Mouse (Mus musculus) thymus, adult 2 months (tissue): ENCODE measurements around the gene Mtmr11. TPM values are rescaled to one million over a fixed set of nuclear protein-coding genes. Genes with fewer than 3 reads are reported as not detected.

ENCODE experiments used
- DNase-seq: peaks from one replicate; pipeline ENCODE4 v3.0.0; 2021
- H3K27ac ChIP-seq: fragments of 200-500 bp; 2 replicates; pipeline ENCODE4 v1.5.1; 2012; ENCODE audit warnings: low read length, control low read depth; ENCODE audit not compliant: control insufficient read depth, insufficient read depth
- H3K27me3 ChIP-seq: fragments of 200-500 bp; 2 replicates; pipeline ENCODE4 v1.6.1; 2012; ENCODE audit warnings: mild to moderate bottlenecking, low read length, moderate library complexity, mixed read lengths; ENCODE audit not compliant: control insufficient read depth, insufficient read depth
- H3K36me3 ChIP-seq: fragments of 200-500 bp; 2 replicates; pipeline ENCODE4 v1.6.1; 2012; ENCODE audit warnings: mild to moderate bottlenecking, low read length, moderate library complexity; ENCODE audit not compliant: control insufficient read depth, insufficient read depth
- H3K4me1 ChIP-seq: fragments of 200-500 bp; replicated peaks from 2 replicates; pipeline ENCODE4 v1.6.1; 2012; ENCODE audit warnings: low read length; ENCODE audit not compliant: control insufficient read depth, insufficient read depth
- H3K4me3 ChIP-seq: fragments of 200-500 bp; 2 replicates; pipeline ENCODE4 v1.5.1; 2012; ENCODE audit warnings: mild to moderate bottlenecking, low read length, control low read depth, moderate library complexity; ENCODE audit not compliant: control insufficient read depth, insufficient read depth
- CTCF ChIP-seq: fragments of 200-500 bp; IDR thresholded peaks from 2 replicates; pipeline ENCODE4 v1.5.1; 2012; ENCODE audit warnings: mild to moderate bottlenecking, control low read depth, low read length, moderate library complexity, borderline replicate concordance; ENCODE audit not compliant: control insufficient read depth, poor library complexity, insufficient read depth; ENCODE audit errors: extremely low read depth
- POLR2A ChIP-seq: fragments of 200-500 bp; IDR thresholded peaks from 2 replicates; pipeline ENCODE4 v1.6.1; 2012; ENCODE audit warnings: mild to moderate bottlenecking, low read length, control low read depth, moderate library complexity; ENCODE audit not compliant: control insufficient read depth, poor library complexity, insufficient read depth; ENCODE audit errors: extremely low read depth
- WGBS: fragments of 180-500 bp; shearing (Covaris S2); methylation state at CpG from one replicate; pipeline ENCODE4 v1.1.7; 2018; 5-methylcytosine and 5-hydroxymethylcytosine counted together
- polyA plus RNA-seq: library from polyadenylated mRNA; depleted of rRNA; stranded (reverse); fragments of >200 nt; gene quantifications from 2 replicates; pipeline ENCODE4 v1.2.3, GENCODE M21; 2012

Mtmr11 gene
- polyA plus RNA-seq, 1 experiment: 5.8 TPM

DNA sequence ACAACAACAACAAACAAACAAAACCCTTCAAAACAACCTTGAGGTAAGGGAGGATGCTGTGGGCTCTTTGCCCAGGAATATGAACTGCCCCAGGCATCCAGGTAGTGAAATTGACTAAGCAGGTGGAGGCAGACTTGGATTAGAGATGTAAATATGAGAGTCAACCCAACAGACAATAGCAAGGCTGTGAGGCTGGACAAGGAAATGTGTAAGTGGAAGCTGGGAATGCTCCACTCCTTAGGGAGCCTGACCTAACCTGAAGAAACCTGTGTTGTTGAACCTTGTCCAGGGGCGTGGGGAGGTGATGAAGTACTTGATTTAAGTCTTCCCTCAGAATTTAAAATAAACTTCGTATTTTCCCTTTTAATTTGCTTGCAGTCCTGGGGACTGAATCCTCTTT, 17.1 kb downstream of the Mtmr11 start:
- WGBS: 97% methylated on average over 2 of the region's 2 CpGs
- TF ChIP-seq CTCF: no peak
- no peak for TF ChIP-seq POLR2A
- DNase-seq: no peak
- H3K27me3 ChIP-seq: no peaks in the 10 kb centered on the region
- H3K27ac ChIP-seq: no peak overlapping the region
- no peak overlapping the region for H3K4me3 ChIP-seq
- H3K4me1 ChIP-seq: peaks cover 17% of the 10 kb centered on the region
- H3K36me3 ChIP-seq: peaks cover 30% of the 10 kb centered on the region

DNA sequence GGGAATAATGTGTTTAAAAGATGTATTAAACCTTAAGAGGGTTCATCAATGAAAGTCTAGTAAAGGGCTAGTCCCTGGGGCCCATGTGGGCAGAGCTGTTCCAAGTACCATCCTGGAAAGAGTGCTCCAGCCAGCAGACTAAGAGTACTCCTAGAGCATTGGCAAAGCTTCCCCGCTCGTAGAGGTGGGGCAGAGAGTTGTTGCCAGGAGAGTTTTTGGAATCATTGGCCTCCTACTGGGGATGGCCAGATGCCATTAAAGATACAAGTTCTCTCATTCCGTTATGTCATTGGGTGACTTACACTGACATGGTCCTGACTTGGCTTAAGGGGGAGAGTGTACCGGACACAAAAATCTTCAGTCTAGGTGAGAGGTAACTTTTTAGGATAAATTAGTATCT, 17.7 kb downstream of the Mtmr11 start:
- Histone ChIP-seq H3K4me3 (no peak overlapping the region), H3K36me3 (peaks cover 25% of the 10 kb centered on the region), H3K27ac (no peak overlapping the region), H3K27me3 (no peaks in the 10 kb centered on the region), H3K4me1 (peaks cover 15% of the 10 kb centered on the region)
- 94% methylated on average over 4 of the region's 4 CpGs for WGBS
- DNase-seq: no peak
- no peak for TF ChIP-seq CTCF
- no peak for TF ChIP-seq POLR2A

DNA sequence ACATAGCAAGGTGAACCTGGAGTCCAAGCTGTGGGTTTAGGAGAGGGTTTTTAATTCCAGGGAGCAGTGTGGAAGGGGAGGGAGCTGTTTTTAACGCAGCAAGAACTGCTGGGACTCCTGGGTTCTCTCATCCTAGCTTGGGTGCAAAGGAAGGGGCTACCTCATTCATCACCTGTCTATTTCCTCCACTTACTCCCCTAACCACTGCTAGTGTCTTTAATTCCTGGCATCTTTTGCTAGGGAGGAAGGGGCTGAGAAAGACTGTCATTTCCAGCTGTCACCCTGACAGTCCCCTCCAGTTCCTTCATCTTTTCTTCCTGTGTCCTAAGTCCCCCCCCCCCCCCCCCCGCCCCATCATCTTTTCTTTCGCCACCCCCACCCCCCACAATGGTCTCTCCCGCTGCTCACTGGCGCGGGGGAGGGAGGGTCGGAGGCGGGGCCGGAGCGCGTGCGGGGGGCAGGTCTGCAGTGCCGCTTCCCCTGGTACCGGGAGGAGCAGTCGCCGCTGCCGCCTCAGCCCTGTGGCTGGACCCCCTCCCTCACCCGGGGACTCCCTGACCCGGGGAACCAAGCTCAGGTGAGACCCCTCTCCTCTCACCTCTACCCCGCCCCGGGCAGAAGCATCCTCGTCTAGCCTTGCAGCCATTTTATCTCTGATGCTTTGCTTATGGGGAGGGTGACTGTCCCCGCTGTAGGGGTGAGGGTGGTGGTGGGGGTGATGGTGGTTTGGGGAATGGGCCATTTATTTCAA, 19.1 kb downstream of the Mtmr11 start, which contains the start of gene Sv2a:
TSS of gene Sv2a (plus strand) at position 425 of the 751 bp plus-strand sequence.
- 3% methylated on average over 18 of the region's 23 CpGs for WGBS

DNA sequence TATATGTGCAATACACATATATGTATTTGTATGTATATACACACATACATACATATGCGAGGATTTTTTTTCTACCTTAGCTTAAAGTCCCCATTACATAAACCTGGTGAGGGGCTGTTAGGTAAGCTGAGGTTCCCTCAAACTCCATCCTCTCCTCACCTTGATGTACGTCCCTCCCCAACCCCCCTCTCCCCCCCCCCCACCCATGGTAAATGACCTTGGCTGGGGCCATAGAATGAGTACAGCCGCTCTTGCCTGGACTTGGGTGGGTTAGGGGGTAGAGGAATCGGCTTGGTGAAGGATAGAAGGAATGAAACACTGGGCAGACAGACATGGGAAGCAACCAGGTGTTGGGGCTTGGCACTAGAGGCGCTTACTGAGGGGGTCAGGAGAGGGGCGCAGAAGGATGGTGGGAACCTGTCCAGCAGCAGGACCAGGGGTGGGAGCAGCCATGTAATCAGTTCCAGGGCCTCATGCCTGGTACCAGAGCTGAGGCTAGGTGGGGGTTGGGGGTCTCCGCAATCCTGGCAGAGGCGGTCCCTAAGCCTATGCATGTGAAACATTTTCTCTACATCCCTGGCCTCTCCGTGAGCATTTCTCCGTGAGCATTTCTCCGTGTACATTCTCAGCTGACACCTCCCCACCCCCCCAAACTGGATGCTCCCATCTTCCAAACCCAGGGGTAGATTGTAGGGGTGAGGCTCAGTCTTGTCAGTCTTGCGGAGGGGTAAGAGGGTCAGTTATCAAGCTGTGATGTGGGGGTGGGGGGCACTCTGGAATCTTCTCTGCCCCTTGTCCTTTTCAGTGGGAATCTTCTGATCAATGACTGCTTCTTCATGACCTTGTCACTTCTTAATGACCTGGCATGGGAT, 19.9 kb downstream of the Mtmr11 start:
- WGBS: 77% methylated on average over 12 of the region's 12 CpGs
- Histone ChIP-seq H3K27me3 (no peaks in the 10 kb centered on the region), H3K36me3 (peaks cover 7% of the 10 kb centered on the region; the same call in 1 of the 2 replicates), H3K4me3 (no peak overlapping the region), H3K4me1 (peaks cover 15% of the 10 kb centered on the region), H3K27ac (no peak overlapping the region)
- no peak for DNase-seq
- TF ChIP-seq POLR2A (no peak), CTCF (no peak)

More for the DNA sequence above, 19.1 kb downstream of the Mtmr11 start, which contains the start of gene Sv2a:
- DNase-seq: peak; percentile 47
- Histone ChIP-seq H3K27me3 (no peaks in the 10 kb centered on the region), H3K36me3 (peaks cover 11% of the 10 kb centered on the region), H3K4me1 (peaks cover 15% of the 10 kb centered on the region), H3K27ac (no peak within 1 kb of the TSS), H3K4me3 (peak within 1 kb of the TSS; percentile 51)
- TF ChIP-seq CTCF (no peak), POLR2A (no peak)

DNA sequence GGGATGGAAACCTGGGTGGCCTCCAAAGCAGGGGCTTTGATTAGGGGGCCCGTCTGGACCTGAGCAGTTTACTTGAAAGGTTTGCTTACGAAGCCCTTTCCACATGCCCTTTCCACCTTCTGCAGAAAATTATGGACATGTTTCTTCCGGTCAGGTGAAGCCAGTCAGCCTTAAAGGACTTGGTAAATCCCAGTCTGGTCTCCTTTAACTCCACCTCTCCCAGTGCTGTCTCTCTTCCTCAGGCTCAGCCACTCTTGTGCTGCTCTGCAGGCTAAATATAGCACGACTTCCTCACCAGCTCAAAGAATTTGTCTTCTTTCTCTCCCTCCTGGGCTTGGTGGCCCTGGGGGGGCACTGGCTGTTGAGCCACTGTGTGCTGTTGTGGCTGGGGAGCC, 20.6 kb downstream of the Mtmr11 start:
- no peak overlapping the region for H3K4me3 ChIP-seq
- WGBS: 47% methylated on average over 4 of the region's 4 CpGs
- no peaks in the 10 kb centered on the region for H3K27me3 ChIP-seq
- peaks cover 15% of the 10 kb centered on the region for H3K4me1 ChIP-seq
- DNase-seq: no peak
- no peak overlapping the region for H3K27ac ChIP-seq
- TF ChIP-seq POLR2A: no peak
- no peak for TF ChIP-seq CTCF
- H3K36me3 ChIP-seq: peaks cover 6% of the 10 kb centered on the region; the same call in 1 of the 2 replicates

DNA sequence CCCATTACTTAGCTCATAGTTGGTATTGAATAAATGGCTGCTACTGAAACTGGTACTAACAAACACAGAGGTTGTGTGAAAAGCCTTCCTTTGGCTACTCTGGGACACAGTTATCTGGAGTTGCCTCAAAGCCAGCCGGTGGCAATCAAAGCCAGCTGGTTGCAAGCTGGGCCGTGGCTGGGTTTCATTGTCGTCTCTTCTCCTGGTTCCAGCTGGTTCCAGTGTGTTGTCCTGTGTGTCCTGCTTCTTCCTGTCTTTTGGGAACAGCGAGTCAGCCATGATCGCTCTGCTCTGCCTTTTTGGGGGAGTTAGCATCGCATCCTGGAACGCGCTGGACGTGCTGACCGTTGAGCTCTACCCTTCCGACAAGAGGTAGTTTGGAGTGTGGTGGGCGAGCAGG, 31.2 kb downstream of the Mtmr11 start:
- WGBS: 96% methylated on average over 12 of the region's 12 CpGs

More for the DNA sequence above, 31.2 kb downstream of the Mtmr11 start:
- TF ChIP-seq POLR2A (no peak), CTCF (no peak)
- Histone ChIP-seq H3K4me1 (peaks cover 14% of the 10 kb centered on the region), H3K27me3 (no peaks in the 10 kb centered on the region), H3K36me3 (no peaks in the 10 kb centered on the region), H3K4me3 (no peak overlapping the region), H3K27ac (no peak overlapping the region)
- DNase-seq: no peak
